Mouse (Mus musculus) liver, postnatal 0 days (tissue): Measurements from ENCODE around the gene Zswim3.

Source experiments
- CTCF ChIP-seq: sonication (generic); IDR thresholded peaks from 2 replicates; pipeline ENCODE4 v1.5.1; 2016; ENCODE audit warnings: antibody characterized with exemption, low read depth
- EP300 ChIP-seq: IDR thresholded peaks from 2 replicates; pipeline ENCODE4 v1.6.1; 2016; ENCODE audit warnings: antibody characterized with exemption, low read depth, mild to moderate bottlenecking

DNA sequence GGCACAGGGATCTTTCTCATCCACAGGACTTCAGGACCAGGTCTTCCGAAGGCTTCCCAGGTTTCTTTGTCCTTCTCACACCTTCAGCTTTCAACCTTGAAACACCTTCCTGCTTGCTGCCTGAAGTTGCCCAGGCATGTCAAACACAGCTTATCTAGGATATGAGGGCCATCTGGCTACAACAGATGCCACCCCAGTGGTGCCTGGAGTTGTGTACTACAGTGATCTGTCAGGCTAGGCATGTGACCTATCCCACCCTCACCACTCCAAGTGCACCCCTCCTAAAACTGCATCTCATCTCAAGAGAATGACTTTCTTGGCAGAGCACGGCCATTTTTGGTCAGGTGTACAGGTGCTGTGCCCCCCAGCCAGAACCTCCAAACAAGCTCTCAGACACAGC lies 43.4 kb upstream of the Zswim3 start:
- TF ChIP-seq CTCF = no peak
- TF ChIP-seq EP300 = peak; percentile 96
